Mouse (Mus musculus) Patski (cell line): ENCODE results near the gene Rbm6. TPM values are rescaled to one million over a fixed set of nuclear protein-coding genes. Genes with fewer than 3 reads are reported as not detected.

Experiments used
- ATAC-seq: fragments of 100-300 bp; one replicate; pipeline ENCODE4 v1.8.0; 2021
- CTCF ChIA-PET: fragments of 350-600 bp; sonication (Branson Sonifier 250); formaldehyde crosslinking; loops from one replicate; lab custom pipeline; 2022; ENCODE audit warnings: inconsistent platforms; lab: Charles Lee
- POLR2A ChIA-PET: fragments of 350-600 bp; sonication (Branson Sonifier 250); formaldehyde crosslinking; loops from one replicate; lab custom pipeline; 2022; ENCODE audit warnings: antibody characterized with exemption, inconsistent platforms; lab: Charles Lee
- DNase-seq: peaks from one replicate; pipeline ENCODE4 v3.0.0-alpha.2; 2011; ENCODE audit warnings: low read depth, low spot score
- H3K27me3 ChIP-seq: fragments of 371-371 bp; one replicate; pipeline ENCODE4 v1.5.1; 2021
- CTCF ChIP-seq: fragments of 100-300 bp; IDR thresholded peaks from one replicate; pipeline ENCODE4 v1.5.1; 2021
- in situ Hi-C: fragments of 300-500 bp; cut with MboI; formaldehyde crosslinking; loops from 3 replicates; pipeline ENCODE4 v1.11.1; 2018; ENCODE audit warnings: low pct_unique_long_range_greater_than_20kb, mixed read lengths
- polyA plus RNA-seq: library from polyadenylated mRNA; unstranded; gene quantifications from one replicate; pipeline ENCODE4 v1.2.3, GENCODE M21; 2021

The Rbm6 gene
- polyA plus RNA-seq, 1 experiment from 2014 or later, result 54.2 TPM

DNA sequence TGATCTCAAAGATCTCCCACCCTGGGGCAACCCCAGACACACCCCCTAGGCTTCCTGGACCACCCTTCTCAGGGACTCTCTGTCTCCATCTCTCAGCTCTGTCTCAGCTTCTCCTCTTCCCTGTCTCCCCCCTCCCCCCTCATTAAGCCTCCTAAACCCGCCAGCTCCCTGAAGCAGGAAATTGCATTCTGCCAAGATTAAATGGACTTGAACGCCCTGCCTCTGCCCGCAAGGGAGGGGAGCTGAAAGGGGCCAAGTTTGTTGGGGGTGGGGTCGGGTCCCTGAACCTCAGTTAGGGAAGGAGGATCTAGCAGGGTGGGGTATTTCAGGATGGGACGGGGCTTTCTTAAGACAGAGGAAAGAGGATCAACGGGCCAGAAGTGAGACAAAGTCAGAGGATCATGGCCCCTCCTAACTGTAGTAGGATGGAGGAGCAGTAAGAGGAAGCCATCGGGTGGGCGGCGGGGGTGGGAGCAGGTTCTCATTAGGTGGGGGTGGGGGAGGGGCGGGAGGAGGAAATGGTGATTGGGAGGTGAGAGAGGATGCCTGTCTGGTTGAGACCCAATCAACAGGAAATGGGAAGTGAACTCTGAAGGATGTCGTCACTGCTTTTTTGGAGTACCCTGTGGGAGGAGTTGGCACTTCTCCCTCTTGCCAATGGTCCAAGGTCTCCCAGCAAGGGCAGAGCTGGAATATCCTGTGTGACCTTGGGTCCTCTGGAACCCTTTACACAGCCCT is 149.1 kb downstream of the Rbm6 start:
- ChIA-PET CTCF (interaction anchor here (0.7 to 2.3 kb wide), 7 partner anchors 10 to 47 kb away, joined by 3 to 10 read pairs (median 3); no protein-coding TSS in a partner anchor), POLR2A (interaction anchor here (1.0 to 1.8 kb wide), 6 partner anchors 9 to 23 kb away, joined by 3 to 6 read pairs (median 4); no protein-coding TSS in a partner anchor)
- in situ Hi-C loops, result loop anchor here (25.0 kb wide), 1 partner anchor 412 kb away; no protein-coding TSS in a partner anchor
- ATAC-seq (peak; percentile 61), DNase-seq (no peak)
- no peaks in the 10 kb centered on the region for H3K27me3 ChIP-seq
- no peak for TF ChIP-seq CTCF

Other genes starting within 250 kb of the Rbm6 start
- gene Gnai2, start 237.9 kb downstream of the Rbm6 start, polyA plus RNA-seq, result 592 TPM
- 0.13 TPM for gene Slc38a3, start 203.7 kb downstream of the Rbm6 start, polyA plus RNA-seq
- gene Gnat1, start 193.5 kb downstream of the Rbm6 start, polyA plus RNA-seq, result 2.2 TPM
- gene Sema3f, start 162.8 kb downstream of the Rbm6 start, polyA plus RNA-seq, result 272 TPM
- gene Rbm5, start 102.2 kb downstream of the Rbm6 start, polyA plus RNA-seq, result 113 TPM
- gene Mon1a, start 14.9 kb upstream of the Rbm6 start, polyA plus RNA-seq, result 13.4 TPM
- 0.12 TPM for gene Mst1r, start 33.6 kb upstream of the Rbm6 start, polyA plus RNA-seq
- gene Actl11, start 55.2 kb upstream of the Rbm6 start, polyA plus RNA-seq, result not detected
- gene Camkv, start 62.4 kb upstream of the Rbm6 start, polyA plus RNA-seq, result 0.05 TPM
- gene Traip, start 76.9 kb upstream of the Rbm6 start, polyA plus RNA-seq, result 7.3 TPM
- 18.8 TPM for gene Uba7, start 102.3 kb upstream of the Rbm6 start, polyA plus RNA-seq
- gene Gm20661, start 109.8 kb upstream of the Rbm6 start, polyA plus RNA-seq, result not detected
- 0.24 TPM for gene Inka1, start 112.6 kb upstream of the Rbm6 start, polyA plus RNA-seq
- not detected for gene Cdhr4, start 119.3 kb upstream of the Rbm6 start, polyA plus RNA-seq
- gene Gm20662, start 123.1 kb upstream of the Rbm6 start, polyA plus RNA-seq, result not detected
- gene Ip6k1, start 129.3 kb upstream of the Rbm6 start, polyA plus RNA-seq, result 83.8 TPM
- 19.3 TPM for gene Gmppb, start 176.0 kb upstream of the Rbm6 start, polyA plus RNA-seq
- 2.9 TPM for gene Amigo3, start 179.9 kb upstream of the Rbm6 start, polyA plus RNA-seq
- 0.14 TPM for gene Mst1, start 207.2 kb upstream of the Rbm6 start, polyA plus RNA-seq
- gene Rnf123, start 210.1 kb upstream of the Rbm6 start, polyA plus RNA-seq, result 52.2 TPM
- 93.3 TPM for gene Apeh, start 221.4 kb upstream of the Rbm6 start, polyA plus RNA-seq